Mouse (Mus musculus) megakaryocyte progenitor cell, adult 5-6 weeks (primary cell): ENCODE results near the gene Ptprj. TPM values are rescaled to one million over a fixed set of nuclear protein-coding genes. Genes with fewer than 3 reads are reported as not detected.
A peak's percentile ranks its signal among the peaks of the same experiment; 100 is the strongest.
"Not testable (repeated sequence)": the region's sequence is repeated elsewhere in the genome, so short reads cannot be mapped to it uniquely, and the experiment has no call there.

ENCODE experiments used
- ATAC-seq: replicated peaks from 2 replicates; pipeline ENCODE4 v1.8.0; 2016; ENCODE audit warnings: mild to moderate bottlenecking, moderate TSS enrichment, inconsistent platforms; ENCODE audit not compliant: poor library complexity
- total RNA-seq, 2 experiments: library from RNA; stranded (forward) in 1 of 2; stranded (reverse) in 1 of 2; fragments of 157-497, 149-512 nt in 1 of 2; fragments of 200-1000 nt in 1 of 2; gene quantifications; 2 replicates each; pipeline versions ENCODE4 v1.2.3 to v1.2.4; 2015 to 2017

Ptprj gene
- total RNA-seq, 2 experiments from 2014 or later, result 15.4 to 20.2 TPM

GRCm38 (mm10) chr2:90577451-90578279 lies 2.8 kb downstream of the Ptprj start:
- peak; percentile 21 for ATAC-seq

- no peak for ATAC-seq
Observed at GRCm38 (mm10) chr2:90576936-90577335, 3.5 kb downstream of the Ptprj start.

- no peak for ATAC-seq
Observed at GRCm38 (mm10) chr2:90576411-90576810, 4.0 kb downstream of the Ptprj start.

GRCm38 (mm10) chr2:90575713-90576112 lies 4.7 kb downstream of the Ptprj start:
- ATAC-seq, result no peak

GRCm38 (mm10) chr2:90575116-90575515 lies 5.3 kb downstream of the Ptprj start:
- ATAC-seq, result peak; percentile 12; the same call in 1 of the 2 replicates

GRCm38 (mm10) chr2:90574536-90574935 lies 5.9 kb downstream of the Ptprj start:
- ATAC-seq, result no peak

GRCm38 (mm10) chr2:90573640-90574526 lies 6.6 kb downstream of the Ptprj start:
- ATAC-seq, result peak; percentile 54

GRCm38 (mm10) chr2:90572126-90572525 lies 8.3 kb downstream of the Ptprj start:
- no peak for ATAC-seq

GRCm38 (mm10) chr2:90571399-90571798 lies 9.0 kb downstream of the Ptprj start:
- not testable (repeated sequence) for ATAC-seq

GRCm38 (mm10) chr2:90570871-90571270 lies 9.6 kb downstream of the Ptprj start:
- no peak for ATAC-seq

GRCm38 (mm10) chr2:90570216-90570615 lies 10.2 kb downstream of the Ptprj start:
- no peak for ATAC-seq

- ATAC-seq, result no peak
Observed at GRCm38 (mm10) chr2:90568961-90569481, 11.4 kb downstream of the Ptprj start.

- ATAC-seq, result no peak
Observed at GRCm38 (mm10) chr2:90568091-90568490, 12.4 kb downstream of the Ptprj start.

- peak; percentile 12 for ATAC-seq
Observed at GRCm38 (mm10) chr2:90566773-90567528, 13.5 kb downstream of the Ptprj start.

- ATAC-seq, result peak; percentile 70
Observed at GRCm38 (mm10) chr2:90566046-90566445, 14.4 kb downstream of the Ptprj start.

- ATAC-seq, result peak; percentile 0; the same call in 1 of the 2 replicates
Observed at GRCm38 (mm10) chr2:90565192-90565929, 15.1 kb downstream of the Ptprj start.

- no peak for ATAC-seq
Observed at GRCm38 (mm10) chr2:90564552-90564951, 15.9 kb downstream of the Ptprj start.

GRCm38 (mm10) chr2:90563171-90563570 lies 17.3 kb downstream of the Ptprj start:
- ATAC-seq, result no peak

GRCm38 (mm10) chr2:90562126-90562670 lies 18.2 kb downstream of the Ptprj start:
- no peak for ATAC-seq
